Mouse (Mus musculus) R1 (cell line): Measurements from ENCODE around the gene Gltp.
A peak's percentile ranks its signal among the peaks of the same experiment; 100 is the strongest.

Source experiments
- DNase-seq: peaks from one replicate; pipeline ENCODE4 v3.0.0-alpha.2; 2018; ENCODE audit warnings: low read depth, low spot score

Gene Gltp

GRCm38 (mm10) chr5:114661029-114661428 is 29.8 kb downstream of the Gltp start:
- DNase-seq: no peak

GRCm38 (mm10) chr5:114658255-114658654 is 32.5 kb downstream of the Gltp start, which contains the start of gene Trpv4:
Gene Trpv4 (minus strand): TSS chr5:114658421.
- no peak for DNase-seq

GRCm38 (mm10) chr5:114657426-114657825 is 33.4 kb downstream of the Gltp start:
- no peak for DNase-seq

- no peak for DNase-seq
Measured at GRCm38 (mm10) chr5:114656305-114656704, 34.5 kb downstream of the Gltp start.

- DNase-seq: no peak
Measured at GRCm38 (mm10) chr5:114655721-114656120, 35.1 kb downstream of the Gltp start.

- DNase-seq: no peak
Measured at GRCm38 (mm10) chr5:114653656-114654437, 36.9 kb downstream of the Gltp start.

- no peak for DNase-seq
Measured at GRCm38 (mm10) chr5:114651449-114651848, 39.3 kb downstream of the Gltp start.

GRCm38 (mm10) chr5:114651002-114651401 is 39.8 kb downstream of the Gltp start:
- DNase-seq: no peak

- no peak for DNase-seq
Measured at GRCm38 (mm10) chr5:114648728-114649311, 42.0 kb downstream of the Gltp start.

GRCm38 (mm10) chr5:114647211-114647974 is 43.4 kb downstream of the Gltp start:
- peak; percentile 90 for DNase-seq

- DNase-seq: no peak
Measured at GRCm38 (mm10) chr5:114645916-114646315, 44.9 kb downstream of the Gltp start.

- DNase-seq: no peak
Measured at GRCm38 (mm10) chr5:114644918-114645317, 45.9 kb downstream of the Gltp start.

- DNase-seq: no peak
Measured at GRCm38 (mm10) chr5:114640809-114641208, 50.0 kb downstream of the Gltp start.

GRCm38 (mm10) chr5:114639645-114639957 is 51.2 kb downstream of the Gltp start:
- DNase-seq: no peak

- peak; percentile 91 for DNase-seq
Measured at GRCm38 (mm10) chr5:114638769-114639644, 51.8 kb downstream of the Gltp start.

GRCm38 (mm10) chr5:114636091-114636490 is 54.7 kb downstream of the Gltp start:
- DNase-seq: peak; percentile 85

GRCm38 (mm10) chr5:114631336-114631735 is 59.4 kb downstream of the Gltp start:
- DNase-seq: peak; percentile 79

- peak; percentile 87 for DNase-seq
Measured at GRCm38 (mm10) chr5:114625590-114625989, 65.2 kb downstream of the Gltp start.

- peak; percentile 80 for DNase-seq
Measured at GRCm38 (mm10) chr5:114620305-114620704, 70.5 kb downstream of the Gltp start.
